Mouse (Mus musculus) leukemia stem cell, adult 10-12 weeks (primary cell): ENCODE data around the gene Slc25a42. TPM values are rescaled to one million over a fixed set of nuclear protein-coding genes. Genes with fewer than 3 reads are reported as not detected.

Experiments used
- polyA plus RNA-seq: library from polyadenylated mRNA; stranded (reverse); fragments of >175 nt; gene quantifications from 2 replicates; pipeline ENCODE4 v1.2.3, GENCODE M21; 2012; ENCODE audit warnings: low replicate concordance

Gene Slc25a42
- 14.2 and 31.4 TPM in 2 replicates for polyA plus RNA-seq

DNA sequence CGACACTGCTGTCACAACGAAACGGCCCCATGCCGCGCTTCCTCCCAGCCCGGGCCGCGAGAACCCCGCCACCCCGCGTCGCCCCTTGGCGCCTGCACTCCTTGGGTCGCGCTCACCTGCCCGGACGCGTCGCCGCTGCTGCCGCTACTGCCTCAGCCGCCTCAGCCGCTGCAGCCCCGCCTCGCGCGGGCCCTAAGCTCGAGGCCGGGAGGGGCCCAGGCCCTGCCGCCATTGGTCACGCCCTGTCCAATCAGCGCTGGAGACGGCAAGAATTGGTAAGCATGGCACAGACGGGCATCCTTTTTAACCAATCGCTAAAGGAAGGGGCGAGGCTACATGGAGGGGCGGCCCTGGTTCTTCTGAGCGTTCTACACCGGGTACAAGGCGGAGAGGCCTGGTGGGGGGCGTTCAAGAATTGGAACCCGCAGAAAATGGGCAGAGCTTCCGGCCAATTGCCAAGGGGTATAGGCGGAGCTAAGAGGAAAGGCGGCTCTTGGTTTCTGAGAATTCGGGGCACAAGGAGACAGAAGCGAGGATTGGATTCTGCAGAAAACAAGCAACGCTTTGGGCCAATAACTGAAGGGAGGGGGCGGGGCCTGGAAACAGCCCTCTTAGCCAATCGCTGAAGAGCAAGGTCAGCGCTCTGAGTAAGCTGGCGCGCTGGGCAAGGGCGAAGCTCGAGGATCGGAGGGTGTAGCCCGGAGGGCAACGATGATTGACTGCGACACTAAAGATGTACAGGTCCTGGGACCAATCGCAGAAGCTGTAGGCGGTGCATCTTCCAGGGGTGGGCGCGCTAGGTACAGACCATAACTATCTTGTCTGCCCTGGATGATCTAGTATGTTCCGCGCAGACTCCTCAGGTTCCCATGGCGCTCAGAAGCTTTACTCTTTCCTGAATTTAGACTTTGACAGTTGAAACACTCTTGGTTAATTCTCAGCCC lies at the start of gene Slc25a42:
TSS of gene Slc25a42 (minus strand) at position 194 of the 944 bp plus-strand sequence.

DNA sequence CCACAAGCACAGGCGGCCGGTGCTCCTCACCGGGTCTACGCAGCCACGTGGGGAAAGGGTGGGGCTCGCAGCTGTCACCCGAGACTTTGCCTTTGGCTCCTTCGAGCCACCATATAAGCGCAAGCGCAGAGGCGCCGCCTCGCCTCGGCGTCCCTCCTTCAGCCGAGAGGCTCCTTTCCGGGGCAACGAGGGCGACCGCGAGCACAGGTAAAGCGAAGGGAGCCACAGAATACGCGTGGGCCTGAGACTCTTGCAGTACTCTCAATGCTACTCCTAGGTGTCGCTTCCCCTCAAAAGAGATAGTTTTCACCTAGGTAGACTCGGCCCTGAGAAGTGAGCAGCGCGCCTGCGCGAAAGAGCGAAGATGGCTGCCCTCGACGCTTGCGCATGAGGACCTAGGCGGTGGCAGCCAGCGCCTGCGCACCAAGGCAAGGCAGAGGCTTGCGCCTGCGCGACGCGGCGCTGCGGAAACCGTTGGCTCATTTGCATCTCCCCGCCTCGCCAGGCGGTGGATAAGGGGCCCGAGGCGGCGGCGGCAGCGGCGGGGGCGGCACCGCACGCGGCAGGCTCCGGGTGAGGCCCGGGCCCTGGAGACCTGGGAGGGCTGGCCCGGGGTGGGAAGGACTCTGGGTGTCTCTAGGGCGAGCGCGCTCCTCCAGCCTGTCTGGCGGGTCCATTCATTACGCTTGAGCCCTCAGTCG lies 22.1 kb upstream of the Slc25a42 start, which contains the start of the genes Sugp2 and Armc6:
TSS of gene Sugp2 (plus strand) at position 147 of the 701 bp plus-strand sequence.
TSS of gene Armc6 (minus strand) at position 387 of the 701 bp plus-strand sequence.

DNA sequence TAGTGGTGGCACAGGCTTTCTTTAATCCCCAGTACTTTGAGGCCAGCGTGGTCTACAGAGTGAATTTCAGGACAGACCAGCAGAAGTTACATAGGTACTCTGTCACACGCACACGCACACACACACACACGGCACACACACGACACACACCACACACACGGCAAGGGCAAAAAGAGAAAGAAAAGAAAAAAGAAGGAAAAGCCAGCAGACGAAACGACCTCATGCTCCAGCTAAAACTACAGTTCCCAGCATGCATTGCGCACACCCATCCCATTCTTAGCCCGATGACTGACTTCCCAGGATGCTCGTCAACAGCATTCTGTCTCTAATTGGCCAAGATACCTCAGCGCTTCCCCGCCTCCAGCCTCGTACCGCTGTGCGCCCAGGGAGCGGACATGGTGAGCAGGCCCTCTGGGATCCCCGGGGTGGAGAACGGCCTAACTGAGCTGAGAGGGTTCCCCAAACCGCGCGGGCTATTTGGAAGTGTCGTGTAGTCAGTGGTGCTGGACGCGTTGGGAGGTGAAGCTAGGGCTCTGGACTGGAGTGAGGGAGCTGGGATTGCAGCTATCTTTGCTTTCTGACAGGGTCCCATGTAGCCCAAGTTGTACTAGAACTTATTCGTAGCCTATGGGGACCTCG lies 39.9 kb downstream of the Slc25a42 start, which contains the start of gene Tmem161a:
TSS of gene Tmem161a (plus strand) at position 314 of the 639 bp plus-strand sequence.

GRCm38 (mm10) chr8:70139026-70139857 lies 72.9 kb downstream of the Slc25a42 start, which contains the start of the genes Rfxank, Borcs8 and Mef2b:
Gene Rfxank, minus strand, starts transcription at chr8:70139154.
Gene Borcs8, plus strand, starts transcription at chr8:70139499.
Gene Mef2b, plus strand, starts transcription at chr8:70139711.

Other genes with a start within 250 kb of the Slc25a42 start
- 38.6 and 137 TPM in 2 replicates for gene Gatad2a, start 215.9 kb downstream of the Slc25a42 start, polyA plus RNA-seq
- 51.9 and 82.1 TPM in 2 replicates for gene Mau2, start 169.6 kb downstream of the Slc25a42 start, polyA plus RNA-seq
- 46.3 and 66.4 TPM in 2 replicates for gene Sugp1, start 169.5 kb downstream of the Slc25a42 start, polyA plus RNA-seq
- 1.1 TPM in 1 of 2 replicates, not detected in the other for gene Tm6sf2, start 139.4 kb downstream of the Slc25a42 start, polyA plus RNA-seq
- gene Hapln4, start 128.8 kb downstream of the Slc25a42 start, polyA plus RNA-seq = not detected in 2 replicates
- gene Ncan, start 91.4 kb downstream of the Slc25a42 start, polyA plus RNA-seq = 0.05 TPM in 1 of 2 replicates, not detected in the other
- gene Nr2c2ap, start 81.0 kb downstream of the Slc25a42 start, polyA plus RNA-seq = 5.1 and 9.4 TPM in 2 replicates
- 2.9 and 6.6 TPM in 2 replicates for gene Rfxank, start 73.2 kb downstream of the Slc25a42 start, polyA plus RNA-seq
- gene Borcs8, start 72.8 kb downstream of the Slc25a42 start, polyA plus RNA-seq = 6.5 and 41.8 TPM in 2 replicates
- gene Mef2b, start 72.6 kb downstream of the Slc25a42 start, polyA plus RNA-seq = 8.9 and 50.7 TPM in 2 replicates
- gene Tmem161a, start 39.9 kb downstream of the Slc25a42 start, polyA plus RNA-seq = 191 and 288 TPM in 2 replicates
- 22.8 and 39.3 TPM in 2 replicates for gene Sugp2, start 21.9 kb upstream of the Slc25a42 start, polyA plus RNA-seq
- gene Armc6, start 22.2 kb upstream of the Slc25a42 start, polyA plus RNA-seq = 18.2 and 36.2 TPM in 2 replicates
- 10.6 and 12.3 TPM in 2 replicates for gene Homer3, start 70.5 kb upstream of the Slc25a42 start, polyA plus RNA-seq
- gene Ddx49, start 90.2 kb upstream of the Slc25a42 start, polyA plus RNA-seq = 40.0 and 63.8 TPM in 2 replicates
- 154 and 182 TPM in 2 replicates for gene Cope, start 90.2 kb upstream of the Slc25a42 start, polyA plus RNA-seq
- 0.18 and 0.51 TPM in 2 replicates for gene Cers1, start 103.5 kb upstream of the Slc25a42 start, polyA plus RNA-seq
- gene Gdf1, start 117.5 kb upstream of the Slc25a42 start, polyA plus RNA-seq = 0.46 and 0.52 TPM in 2 replicates
- 154 and 179 TPM in 2 replicates for gene Upf1, start 141.0 kb upstream of the Slc25a42 start, polyA plus RNA-seq
- gene Comp, start 161.3 kb upstream of the Slc25a42 start, polyA plus RNA-seq = not detected in 2 replicates
- 25.6 and 26.0 TPM in 2 replicates for gene Crtc1, start 227.3 kb upstream of the Slc25a42 start, polyA plus RNA-seq